Mouse (Mus musculus) limb, embryonic 14.5 days (tissue): ENCODE measurements around the gene Gm6793. TPM values are rescaled to one million over a fixed set of nuclear protein-coding genes. Genes with fewer than 3 reads are reported as not detected.

Experiments used
- ATAC-seq: fragments of 200-750 bp; cut with Nextera tagmentation; 2 replicates; pipeline ENCODE4 v1.8.0; 2017; ENCODE audit warnings: low read depth, moderate number of reproducible peaks, moderate TSS enrichment; ENCODE audit not compliant: low FRiP score
- DNase-seq: peaks from one replicate; pipeline ENCODE4 v3.0.0-alpha.2; 2015; ENCODE audit warnings: low spot score
- H3K27ac ChIP-seq: fragments of 300-500 bp; sonication (generic); replicated peaks from 2 replicates; pipeline ENCODE4 v1.5.1; 2014; ENCODE audit warnings: low read depth, mild to moderate bottlenecking, low read length, moderate library complexity, mixed read lengths
- H3K27me3 ChIP-seq: fragments of 300-500 bp; sonication (generic); 2 replicates; pipeline ENCODE4 v1.6.1; 2014; ENCODE audit warnings: low read length, mixed read lengths; ENCODE audit not compliant: control insufficient read depth, insufficient read depth
- H3K36me3 ChIP-seq: fragments of 300-500 bp; sonication (generic); 2 replicates; pipeline ENCODE4 v1.6.1; 2014; ENCODE audit warnings: mild to moderate bottlenecking, low read length, moderate library complexity, mixed read lengths; ENCODE audit not compliant: control insufficient read depth, insufficient read depth
- H3K4me1 ChIP-seq: fragments of 300-500 bp; sonication (generic); 2 replicates; pipeline ENCODE4 v1.6.1; 2014; ENCODE audit warnings: antibody characterized with exemption, low read length, mixed read lengths; ENCODE audit not compliant: control insufficient read depth, insufficient read depth
- H3K4me2 ChIP-seq: fragments of 300-500 bp; sonication (generic); replicated peaks from 2 replicates; pipeline ENCODE4 v1.6.1; 2014; ENCODE audit warnings: low read depth, mild to moderate bottlenecking, low read length, moderate library complexity; ENCODE audit not compliant: severe bottlenecking
- H3K4me3 ChIP-seq: fragments of 300-500 bp; sonication (generic); replicated peaks from 2 replicates; pipeline ENCODE4 v1.5.1; 2014; ENCODE audit warnings: low read length
- H3K9ac ChIP-seq: fragments of 300-500 bp; sonication (generic); 2 replicates; pipeline ENCODE4 v1.6.1; 2014; ENCODE audit warnings: mild to moderate bottlenecking, low read depth, low read length, moderate library complexity; ENCODE audit not compliant: severe bottlenecking
- H3K9me3 ChIP-seq: fragments of 300-500 bp; sonication (generic); 2 replicates; pipeline ENCODE4 v1.6.1; 2016; ENCODE audit warnings: low read length; ENCODE audit not compliant: control insufficient read depth
- POLR2A ChIP-seq: fragments of 200-500 bp; IDR thresholded peaks from 2 replicates; pipeline ENCODE4 v1.8.0; 2012; ENCODE audit warnings: inconsistent platforms, mild to moderate bottlenecking, moderate library complexity, borderline replicate concordance; ENCODE audit not compliant: insufficient read depth, insufficient read length; ENCODE audit errors: extremely low read depth
- WGBS: fragments of 180-500 bp; shearing (Covaris S2); extraction: QIAGEN DNeasy Blood & Tissue Kit; methylation state at CpG from one replicate; pipeline ENCODE4 v1.1.7; 2014; 5-methylcytosine and 5-hydroxymethylcytosine counted together
- polyA plus RNA-seq, 2 experiments: library from polyadenylated mRNA; depleted of rRNA in 1 of 2; stranded (reverse) in 1 of 2; unstranded in 1 of 2; fragments of >200 nt; fragmentation: Nextera tagmentation in 1 of 2; extraction: Ambion mirVana in 1 of 2; gene quantifications; 2 replicates each; pipeline versions ENCODE4 v1.2.1 to v1.2.3; 2012 to 2014

Gm6793 gene
- polyA plus RNA-seq, 2 experiments, result 0.34 to 0.72 TPM

DNA sequence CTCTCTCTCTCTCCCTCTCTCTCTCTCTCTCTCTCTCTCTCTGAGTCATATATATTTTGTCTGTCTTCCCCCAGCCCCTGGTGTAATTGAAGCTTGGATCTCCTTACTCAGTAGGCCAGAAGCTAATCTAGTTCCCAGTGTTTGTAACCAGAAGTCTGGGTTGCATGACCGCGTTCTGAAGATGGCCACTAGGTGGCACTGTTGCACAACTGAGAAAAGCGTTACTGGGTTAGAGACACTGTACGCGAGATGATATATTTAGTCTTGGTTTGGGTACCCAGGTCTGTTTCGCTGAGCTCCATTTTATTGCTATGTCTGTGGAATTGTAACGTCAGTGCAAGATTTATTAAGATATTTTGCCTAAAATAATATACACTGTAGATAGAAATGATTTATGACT, 31.1 kb upstream of the Gm6793 start:
- Histone ChIP-seq H3K4me3 (no peak overlapping the region), H3K4me2 (no peak overlapping the region), H3K4me1 (no peaks in the 10 kb centered on the region), H3K9ac (no peak overlapping the region), H3K36me3 (no peaks in the 10 kb centered on the region), H3K9me3 (no peaks in the 10 kb centered on the region), H3K27me3 (no peaks in the 10 kb centered on the region), H3K27ac (no peak overlapping the region)
- ATAC-seq, result peak; percentile 74
- no peak for TF ChIP-seq POLR2A
- 2% methylated on average over 7 of the region's 7 CpGs for WGBS
- peak; percentile 90 for DNase-seq

DNA sequence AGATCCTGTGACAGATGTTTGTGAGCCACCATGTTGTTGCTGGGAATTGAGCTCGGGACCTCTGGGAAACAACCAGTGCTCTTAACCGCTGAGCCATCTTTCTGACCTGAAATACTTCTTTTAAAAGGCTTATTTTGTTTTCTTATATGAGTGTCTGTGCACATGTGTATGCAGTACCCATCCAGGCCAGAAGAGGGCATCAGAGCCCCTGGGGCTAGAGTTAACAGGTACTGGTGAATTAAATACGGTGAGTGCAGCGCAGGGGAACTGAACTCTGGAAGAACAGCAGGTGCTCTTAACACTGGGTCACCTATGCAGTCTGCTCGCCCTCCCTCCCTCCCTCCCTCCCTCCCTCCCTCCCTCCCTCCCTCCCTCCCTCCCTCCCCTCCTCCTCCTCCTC, 30.3 kb upstream of the Gm6793 start:
- H3K36me3 ChIP-seq, result no peaks in the 10 kb centered on the region
- TF ChIP-seq POLR2A, result no peak
- no peak overlapping the region for H3K27ac ChIP-seq
- ATAC-seq (no peak), DNase-seq (no peak)
- H3K4me2 ChIP-seq, result no peak overlapping the region
- 80% methylated on average over 5 of the region's 5 CpGs for WGBS
- H3K9ac ChIP-seq, result no peak overlapping the region
- no peak overlapping the region for H3K4me3 ChIP-seq
- no peaks in the 10 kb centered on the region for H3K4me1 ChIP-seq
- no peaks in the 10 kb centered on the region for H3K27me3 ChIP-seq
- H3K9me3 ChIP-seq, result no peaks in the 10 kb centered on the region

DNA sequence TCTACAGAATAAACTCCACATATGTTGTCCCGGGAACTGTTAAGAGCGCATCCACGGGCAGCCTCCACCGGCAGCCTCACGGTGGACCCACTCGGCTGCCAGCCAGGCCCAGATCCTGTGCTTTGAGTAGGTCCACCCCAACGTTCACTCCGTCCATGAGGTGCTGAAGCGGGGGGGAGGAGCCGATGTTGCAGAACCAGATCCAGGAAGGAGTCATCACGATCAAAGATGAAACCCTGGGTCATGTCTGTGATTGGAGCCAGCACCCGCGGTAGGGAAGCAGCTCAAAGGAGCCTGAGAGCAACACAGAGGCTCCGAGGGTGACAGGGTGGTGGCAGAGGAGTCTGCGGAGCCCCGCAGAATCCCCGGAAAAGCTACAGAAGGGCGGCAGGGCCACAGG, 22.7 kb upstream of the Gm6793 start:
- Histone ChIP-seq H3K27me3 (no peaks in the 10 kb centered on the region), H3K9me3 (no peaks in the 10 kb centered on the region), H3K4me1 (no peaks in the 10 kb centered on the region; the same call in 1 of the 2 replicates), H3K27ac (no peak overlapping the region), H3K4me3 (no peak overlapping the region), H3K9ac (no peak overlapping the region), H3K4me2 (no peak overlapping the region), H3K36me3 (no peaks in the 10 kb centered on the region)
- DNase-seq, result no peak
- 79% methylated on average over 18 of the region's 18 CpGs for WGBS
- TF ChIP-seq POLR2A, result no peak
- ATAC-seq, result no peak

DNA sequence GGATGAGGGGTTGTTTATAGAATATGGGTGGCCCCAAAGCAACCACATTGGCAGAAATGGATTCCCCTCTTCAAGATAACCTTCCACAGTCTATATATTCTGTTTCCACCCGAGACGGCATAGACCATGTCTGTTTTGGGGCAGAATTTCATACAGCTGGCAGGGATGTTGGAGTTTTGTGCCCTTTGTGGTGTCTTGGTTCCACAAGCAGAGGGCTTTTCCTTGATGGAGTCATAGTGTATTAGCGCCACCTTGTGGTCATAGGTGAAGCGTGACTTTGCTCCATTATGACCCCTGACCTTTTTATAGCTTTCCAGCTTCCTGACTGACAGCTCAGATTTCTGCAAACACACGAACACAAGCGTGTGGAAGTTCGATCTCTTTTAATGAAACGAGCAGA, 19.8 kb upstream of the Gm6793 start:
- Histone ChIP-seq H3K27me3 (no peaks in the 10 kb centered on the region), H3K27ac (no peak overlapping the region), H3K9me3 (no peaks in the 10 kb centered on the region), H3K36me3 (no peaks in the 10 kb centered on the region), H3K4me1 (no peaks in the 10 kb centered on the region; the same call in 1 of the 2 replicates), H3K4me3 (no peak overlapping the region), H3K4me2 (no peak overlapping the region), H3K9ac (no peak overlapping the region)
- ATAC-seq (no peak), DNase-seq (peak; percentile 72)
- TF ChIP-seq POLR2A, result no peak
- WGBS, result 10% methylated on average over 8 of the region's 8 CpGs

DNA sequence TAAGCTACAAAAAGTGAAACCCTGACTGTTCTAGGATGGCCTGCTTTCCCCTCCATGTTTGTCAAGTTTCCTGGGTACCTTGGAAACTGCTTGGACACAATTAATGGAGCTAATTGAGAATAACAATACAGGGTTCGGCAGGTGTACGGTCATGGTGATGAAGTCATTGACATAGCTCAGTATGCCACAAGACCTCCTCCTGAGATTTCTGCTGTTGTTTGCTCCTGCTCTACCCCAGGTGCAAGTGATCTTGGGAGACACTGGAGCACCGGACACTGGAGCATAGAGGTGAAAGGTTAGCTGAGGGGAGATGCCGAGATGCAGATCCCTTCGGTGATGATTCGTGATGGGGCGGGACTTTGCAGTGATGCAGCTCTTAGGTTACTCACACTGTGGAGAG, 18.2 kb upstream of the Gm6793 start:
- Histone ChIP-seq H3K4me3 (no peak overlapping the region), H3K27ac (no peak overlapping the region), H3K36me3 (no peaks in the 10 kb centered on the region), H3K4me1 (no peaks in the 10 kb centered on the region; the same call in 1 of the 2 replicates), H3K27me3 (no peaks in the 10 kb centered on the region), H3K9ac (no peak overlapping the region), H3K9me3 (no peaks in the 10 kb centered on the region), H3K4me2 (no peak overlapping the region)
- TF ChIP-seq POLR2A, result no peak
- WGBS, result 53% methylated on average over 7 of the region's 7 CpGs
- no peak for ATAC-seq
- no peak for DNase-seq

DNA sequence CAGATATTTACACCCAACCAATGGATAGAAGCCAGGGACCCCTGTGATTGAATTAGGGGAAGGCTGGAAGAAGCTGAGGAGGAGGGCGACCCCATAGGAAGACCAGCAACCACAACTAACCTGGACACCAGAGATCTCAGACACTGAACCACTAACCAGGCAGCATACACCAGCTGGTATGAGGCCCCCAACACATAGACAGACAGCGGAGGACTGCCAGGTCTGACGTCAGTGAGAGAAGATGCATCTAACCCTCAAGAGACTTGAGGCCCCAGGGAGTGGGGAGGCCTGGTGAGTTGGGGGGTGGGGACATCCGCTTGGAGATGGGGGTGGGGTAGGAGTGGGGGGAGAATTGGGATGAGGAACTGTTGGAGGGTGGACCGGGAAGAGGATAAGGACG, 15.8 kb upstream of the Gm6793 start:
- H3K4me3 ChIP-seq, result no peak overlapping the region
- ATAC-seq (no peak), DNase-seq (no peak)
- H3K4me2 ChIP-seq, result no peak overlapping the region
- H3K9ac ChIP-seq, result no peak overlapping the region
- H3K27me3 ChIP-seq, result no peaks in the 10 kb centered on the region
- no peaks in the 10 kb centered on the region for H3K9me3 ChIP-seq
- no peak for TF ChIP-seq POLR2A
- H3K27ac ChIP-seq, result no peak overlapping the region
- H3K36me3 ChIP-seq, result no peaks in the 10 kb centered on the region
- H3K4me1 ChIP-seq, result no peaks in the 10 kb centered on the region; the same call in 1 of the 2 replicates
- 62% methylated on average over 6 of the region's 6 CpGs for WGBS
